Mouse (Mus musculus) neural tube, embryonic 12.5 days (tissue): ENCODE measurements at regions not wholly inside any gene's neighbourhood (a gene's known extent, or its start where the extent isn't known, plus 50 kb on each side); places are given as distances from the start of the nearest gene placed in this dataset.

Experiments used
- ATAC-seq: fragments of 200-750 bp; cut with Nextera tagmentation; 2 replicates; pipeline ENCODE4 v1.8.0; 2017; ENCODE audit warnings: low read depth, mild to moderate bottlenecking, moderate TSS enrichment, moderate library complexity; ENCODE audit not compliant: low FRiP score
- H3K27ac ChIP-seq: fragments of 300-500 bp; sonication (generic); 2 replicates; pipeline ENCODE4 v1.5.1; 2016
- H3K27me3 ChIP-seq: fragments of 300-500 bp; sonication (generic); replicated peaks from 2 replicates; pipeline ENCODE4 v1.6.1; 2016; ENCODE audit warnings: mild to moderate bottlenecking
- H3K36me3 ChIP-seq: fragments of 300-500 bp; sonication (generic); 2 replicates; pipeline ENCODE4 v1.6.1; 2016; ENCODE audit warnings: mild to moderate bottlenecking
- H3K4me1 ChIP-seq: fragments of 300-500 bp; sonication (generic); 2 replicates; pipeline ENCODE4 v1.6.1; 2016
- H3K4me2 ChIP-seq: fragments of 300-500 bp; sonication (generic); replicated peaks from 2 replicates; pipeline ENCODE4 v1.6.1; 2016; ENCODE audit warnings: mild to moderate bottlenecking
- H3K4me3 ChIP-seq: fragments of 300-500 bp; sonication (generic); 2 replicates; pipeline ENCODE4 v1.5.1; 2016
- H3K9ac ChIP-seq: fragments of 300-500 bp; sonication (generic); 2 replicates; pipeline ENCODE4 v1.6.1; 2016; ENCODE audit warnings: mild to moderate bottlenecking
- H3K9me3 ChIP-seq: fragments of 300-500 bp; sonication (generic); 2 replicates; pipeline ENCODE4 v1.6.1; 2016; ENCODE audit warnings: mild to moderate bottlenecking
- WGBS: fragments of 180-500 bp; shearing (Covaris S2); methylation state at CpG from one replicate; pipeline ENCODE4 v1.1.7; 2016; 5-methylcytosine and 5-hydroxymethylcytosine counted together

DNA sequence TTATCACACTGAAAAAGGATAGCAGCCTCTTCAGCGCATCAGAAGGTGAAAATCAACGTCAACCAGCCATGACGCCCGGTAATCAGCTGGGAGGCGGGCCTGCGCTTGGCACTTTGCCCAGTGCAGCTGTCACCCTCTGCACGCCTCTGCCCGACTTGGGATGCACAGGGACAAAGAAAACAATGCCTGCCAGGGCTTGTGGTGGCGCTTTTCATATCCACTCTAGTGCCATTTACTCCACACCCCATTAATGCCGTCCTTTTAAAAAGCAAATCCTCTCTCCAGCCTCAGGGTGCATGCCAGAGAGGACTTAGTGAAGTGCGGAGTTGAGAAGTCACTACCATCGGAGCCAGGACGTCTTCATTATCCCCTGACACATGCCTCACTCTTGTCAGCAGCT is 204.5 kb upstream of the Sulf2 start:
- peak overlapping the region; percentile 19 for H3K4me2 ChIP-seq
- no peak overlapping the region for H3K9ac ChIP-seq
- 36% methylated on average over 13 of the region's 13 CpGs for WGBS
- peak; percentile 67 for ATAC-seq
- no peaks in the 10 kb centered on the region for H3K9me3 ChIP-seq
- no peak overlapping the region for H3K4me3 ChIP-seq
- peaks cover 5% of the 10 kb centered on the region; the same call in 1 of the 2 replicates for H3K27me3 ChIP-seq
- H3K4me1 ChIP-seq = peaks cover 19% of the 10 kb centered on the region
- no peaks in the 10 kb centered on the region for H3K36me3 ChIP-seq
- peak overlapping the region; percentile 33 for H3K27ac ChIP-seq

DNA sequence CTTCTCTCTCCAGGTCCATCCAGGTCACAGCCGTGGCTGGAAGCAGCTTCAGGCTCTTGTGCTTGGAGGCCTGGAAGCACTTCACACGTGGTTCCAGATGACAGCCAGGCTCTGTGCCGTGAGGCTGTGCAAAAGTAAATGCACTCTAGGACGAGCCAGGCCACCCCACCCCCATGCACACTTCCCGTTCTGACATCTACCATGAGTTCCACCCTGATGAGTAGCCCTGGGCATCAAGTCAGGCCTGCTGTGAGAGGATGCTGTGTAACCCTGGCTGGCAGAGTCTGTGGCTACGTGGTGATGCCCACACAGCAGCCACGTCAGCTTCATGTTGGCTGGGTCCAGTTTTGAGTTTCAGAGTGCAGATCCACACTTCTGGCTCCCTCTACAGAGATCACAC is 202.4 kb upstream of the Sulf2 start:
- no peak overlapping the region for H3K27ac ChIP-seq

DNA sequence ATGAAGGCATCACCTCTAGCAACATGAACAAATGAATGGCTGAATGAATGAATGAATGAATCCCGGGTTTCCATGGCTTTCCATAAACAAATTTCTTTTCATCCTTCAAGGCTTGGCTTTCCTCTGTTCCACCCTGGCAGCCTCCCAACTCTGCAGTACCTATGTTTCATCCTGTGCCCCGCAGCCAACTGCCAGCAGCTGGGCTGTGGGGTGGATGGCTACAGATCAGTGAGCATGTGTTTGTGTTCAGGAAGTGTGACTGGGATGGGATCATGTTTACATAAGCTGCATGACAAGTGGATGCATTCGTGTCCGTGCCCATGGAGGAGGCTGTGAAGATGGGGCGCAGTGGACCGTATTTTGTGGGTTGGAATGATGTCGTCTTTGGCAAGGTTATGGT is 200.5 kb upstream of the Sulf2 start:
- Histone ChIP-seq H3K9ac (no peak overlapping the region), H3K4me3 (no peak overlapping the region), H3K4me2 (no peak overlapping the region), H3K9me3 (no peaks in the 10 kb centered on the region), H3K27me3 (peaks cover 11% of the 10 kb centered on the region; the same call in 1 of the 2 replicates), H3K4me1 (peaks cover 34% of the 10 kb centered on the region), H3K36me3 (no peaks in the 10 kb centered on the region), H3K27ac (no peak overlapping the region)
- WGBS = 82% methylated on average over 7 of the region's 7 CpGs
- no peak for ATAC-seq

More for the DNA sequence above, 202.4 kb upstream of the Sulf2 start:
- Histone ChIP-seq H3K4me3 (no peak overlapping the region), H3K9me3 (no peaks in the 10 kb centered on the region), H3K9ac (no peak overlapping the region), H3K4me2 (no peak overlapping the region), H3K4me1 (peaks cover 34% of the 10 kb centered on the region), H3K36me3 (no peaks in the 10 kb centered on the region), H3K27me3 (peaks cover 5% of the 10 kb centered on the region; the same call in 1 of the 2 replicates)
- ATAC-seq = no peak
- WGBS = 70% methylated on average over 7 of the region's 7 CpGs

DNA sequence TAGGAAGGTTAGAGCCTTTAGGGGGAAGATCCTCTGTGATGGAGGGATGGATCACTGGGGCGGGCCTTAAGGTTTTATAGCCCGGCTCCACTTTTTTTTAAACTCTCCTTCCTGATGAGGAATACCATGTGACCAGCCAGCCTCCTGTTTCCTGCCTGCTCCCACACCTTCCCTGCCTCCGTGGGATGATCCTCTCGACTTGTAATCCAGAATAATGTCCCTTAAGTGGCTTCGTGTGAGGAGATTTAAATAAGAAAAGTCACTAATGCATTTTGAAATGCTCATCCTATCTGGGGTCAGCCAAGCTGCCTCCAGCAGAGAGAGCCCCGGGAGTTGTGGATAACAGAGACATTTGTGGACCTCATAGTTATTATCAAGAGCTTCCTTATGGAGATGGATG is 200.0 kb upstream of the Sulf2 start:
- Histone ChIP-seq H3K27me3 (peaks cover 11% of the 10 kb centered on the region; the same call in 1 of the 2 replicates), H3K4me2 (no peak overlapping the region), H3K9me3 (no peaks in the 10 kb centered on the region), H3K36me3 (no peaks in the 10 kb centered on the region), H3K4me3 (no peak overlapping the region), H3K27ac (no peak overlapping the region), H3K9ac (no peak overlapping the region), H3K4me1 (peaks cover 31% of the 10 kb centered on the region)
- ATAC-seq = no peak
- WGBS = 43% methylated on average over 6 of the region's 6 CpGs

DNA sequence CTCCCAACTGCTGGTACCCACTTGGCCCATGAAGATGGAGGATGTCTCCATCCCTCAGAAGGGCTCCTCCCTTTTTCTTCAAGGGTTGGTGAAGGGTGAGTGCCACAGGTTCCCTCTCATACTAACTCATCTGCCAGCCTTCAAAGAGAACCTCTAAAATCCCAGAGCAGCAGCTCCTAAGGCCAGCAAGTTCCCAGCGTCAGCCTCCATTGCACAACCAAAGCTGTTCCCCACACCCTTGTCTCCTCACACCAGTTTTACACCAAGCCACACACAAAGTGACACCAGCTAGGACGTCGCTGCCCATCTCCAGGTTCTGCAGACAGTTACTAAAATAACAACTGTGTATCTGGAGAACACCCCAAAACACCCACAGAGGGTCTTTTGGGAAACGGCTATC is 198.9 kb upstream of the Sulf2 start:
- Histone ChIP-seq H3K27ac (no peak overlapping the region), H3K27me3 (peaks cover 11% of the 10 kb centered on the region; the same call in 1 of the 2 replicates)
- 90% methylated on average over 4 of the region's 4 CpGs for WGBS

DNA sequence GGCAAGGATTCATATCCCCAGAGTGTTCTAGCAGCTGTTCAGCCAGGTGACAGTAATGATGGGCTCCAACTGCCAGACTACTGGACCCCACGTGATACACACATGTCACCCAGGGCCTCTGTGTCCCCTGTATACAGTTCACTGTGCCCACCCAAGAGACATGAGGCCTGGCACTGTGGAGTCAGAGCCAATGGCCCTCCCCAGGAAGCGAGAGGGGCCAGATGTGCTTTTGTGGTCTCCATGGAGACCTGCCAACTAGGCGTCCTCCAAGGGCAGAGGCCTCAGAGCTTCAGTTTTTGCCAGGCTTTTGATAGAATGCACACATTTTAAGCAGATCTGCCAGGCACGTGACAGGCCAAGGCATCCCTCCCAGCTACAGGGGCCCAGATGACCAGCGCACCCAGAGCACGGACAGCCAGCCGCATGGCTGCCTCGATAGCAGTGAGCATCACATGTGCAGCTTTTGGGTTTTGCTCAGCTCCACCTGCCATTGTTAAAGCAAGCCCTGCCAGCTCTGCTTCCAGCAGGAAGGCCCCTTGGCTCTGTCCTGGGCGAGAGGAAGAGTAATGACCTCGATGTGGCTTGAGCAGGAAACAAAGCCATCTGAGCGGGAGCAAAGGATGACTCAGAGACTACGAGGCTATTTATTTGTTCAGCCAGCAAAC is 198.1 kb upstream of the Sulf2 start:
- no peaks in the 10 kb centered on the region for H3K36me3 ChIP-seq
- no peak overlapping the region for H3K27ac ChIP-seq
- H3K9me3 ChIP-seq = no peaks in the 10 kb centered on the region
- peaks cover 29% of the 10 kb centered on the region for H3K4me1 ChIP-seq
- no peak overlapping the region for H3K4me2 ChIP-seq
- peaks cover 11% of the 10 kb centered on the region; the same call in 1 of the 2 replicates for H3K27me3 ChIP-seq
- no peak overlapping the region for H3K4me3 ChIP-seq
- ATAC-seq = peak; percentile 64; the same call in 1 of the 2 replicates
- 55% methylated on average over 12 of the region's 12 CpGs for WGBS
- H3K9ac ChIP-seq = no peak overlapping the region

More for the DNA sequence above, 198.9 kb upstream of the Sulf2 start:
- no peak for ATAC-seq
- Histone ChIP-seq H3K9ac (no peak overlapping the region), H3K4me3 (no peak overlapping the region), H3K9me3 (no peaks in the 10 kb centered on the region), H3K4me1 (peaks cover 21% of the 10 kb centered on the region), H3K36me3 (no peaks in the 10 kb centered on the region), H3K4me2 (no peak overlapping the region)

DNA sequence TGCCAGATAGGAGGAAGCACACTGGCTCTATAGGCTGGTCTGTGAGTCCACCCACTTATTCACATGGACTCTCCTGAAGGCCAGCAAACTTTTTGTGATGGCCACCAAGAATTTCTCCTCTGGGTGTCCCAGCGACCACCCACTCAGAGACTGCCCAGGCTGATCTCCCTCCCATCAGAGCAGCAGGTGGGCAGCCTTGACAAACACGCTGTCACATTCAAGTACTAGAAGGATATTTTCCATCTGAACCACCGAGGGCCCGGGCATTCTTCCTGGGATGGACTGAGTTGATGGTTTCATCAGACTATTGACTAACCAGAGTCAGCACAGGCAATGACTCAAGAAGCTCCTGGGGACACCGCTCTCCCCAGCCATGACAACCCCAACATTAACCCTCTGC is 196.5 kb upstream of the Sulf2 start:
- WGBS = 80% methylated on average over 5 of the region's 5 CpGs
- Histone ChIP-seq H3K9ac (no peak overlapping the region), H3K4me1 (peaks cover 45% of the 10 kb centered on the region)

DNA sequence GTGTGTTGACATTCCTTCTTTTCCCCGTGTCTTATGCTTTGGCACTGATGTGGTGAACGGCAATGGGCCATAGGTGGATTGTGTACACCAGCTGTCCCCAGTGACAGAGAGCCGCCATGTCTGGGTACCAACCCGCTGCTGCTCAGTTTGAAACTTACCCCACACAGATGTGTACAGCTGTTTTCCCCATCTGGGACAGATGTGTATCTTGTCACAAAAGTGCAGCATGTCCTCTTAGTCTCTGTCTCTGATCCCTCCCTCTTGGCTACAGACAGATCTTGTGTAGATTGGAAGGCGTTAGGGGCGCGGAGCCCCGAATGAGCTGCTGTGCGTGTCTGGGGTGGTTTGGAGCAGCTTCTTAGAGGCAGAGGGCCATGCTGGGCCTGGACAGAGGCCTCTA is 196.1 kb upstream of the Sulf2 start:
- no peak for ATAC-seq
- H3K4me1 ChIP-seq = peaks cover 49% of the 10 kb centered on the region
- H3K27me3 ChIP-seq = 0 out of 2 replicates have a peak, but pooled peaks cover 9% of the 10 kb centered on the region

More for the DNA sequence above, 196.5 kb upstream of the Sulf2 start:
- Histone ChIP-seq H3K4me3 (no peak overlapping the region), H3K9me3 (no peaks in the 10 kb centered on the region), H3K27ac (no peak overlapping the region), H3K4me2 (no peak overlapping the region), H3K27me3 (0 out of 2 replicates have a peak, but pooled peaks cover 9% of the 10 kb centered on the region), H3K36me3 (no peaks in the 10 kb centered on the region)
- ATAC-seq = no peak

DNA sequence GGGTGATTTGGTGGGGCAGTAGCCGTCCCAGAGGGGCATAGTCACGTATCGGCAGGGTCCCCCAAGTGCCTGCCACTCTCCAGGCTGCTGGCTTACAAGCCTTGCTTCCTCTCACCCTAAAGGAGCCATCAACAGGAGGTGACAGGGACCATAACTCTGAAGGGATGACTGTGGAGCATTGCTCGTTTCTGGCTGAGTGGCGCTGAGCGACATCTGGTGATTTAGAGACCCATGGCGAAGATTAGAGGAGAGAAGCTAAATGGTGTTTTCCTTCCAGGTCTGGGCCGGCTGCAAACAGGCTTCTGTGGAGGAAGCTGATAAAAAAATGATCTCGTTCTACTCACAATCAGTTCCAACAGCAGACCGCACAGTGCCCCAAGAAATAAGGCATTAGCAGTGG is 193.2 kb upstream of the Sulf2 start:
- Histone ChIP-seq H3K4me2 (no peak overlapping the region), H3K27me3 (peaks cover 6% of the 10 kb centered on the region; the same call in 1 of the 2 replicates), H3K4me3 (no peak overlapping the region), H3K36me3 (no peaks in the 10 kb centered on the region), H3K9me3 (no peaks in the 10 kb centered on the region), H3K9ac (no peak overlapping the region), H3K27ac (peak overlapping the region; percentile 17; the same call in 1 of the 2 replicates), H3K4me1 (peaks cover 52% of the 10 kb centered on the region)
- 30% methylated on average over 10 of the region's 10 CpGs for WGBS
- no peak for ATAC-seq

More for the DNA sequence above, 196.1 kb upstream of the Sulf2 start:
- Histone ChIP-seq H3K27ac (no peak overlapping the region), H3K4me2 (no peak overlapping the region), H3K9ac (no peak overlapping the region), H3K36me3 (no peaks in the 10 kb centered on the region), H3K9me3 (no peaks in the 10 kb centered on the region), H3K4me3 (no peak overlapping the region)
- WGBS = 85% methylated on average over 9 of the region's 9 CpGs

DNA sequence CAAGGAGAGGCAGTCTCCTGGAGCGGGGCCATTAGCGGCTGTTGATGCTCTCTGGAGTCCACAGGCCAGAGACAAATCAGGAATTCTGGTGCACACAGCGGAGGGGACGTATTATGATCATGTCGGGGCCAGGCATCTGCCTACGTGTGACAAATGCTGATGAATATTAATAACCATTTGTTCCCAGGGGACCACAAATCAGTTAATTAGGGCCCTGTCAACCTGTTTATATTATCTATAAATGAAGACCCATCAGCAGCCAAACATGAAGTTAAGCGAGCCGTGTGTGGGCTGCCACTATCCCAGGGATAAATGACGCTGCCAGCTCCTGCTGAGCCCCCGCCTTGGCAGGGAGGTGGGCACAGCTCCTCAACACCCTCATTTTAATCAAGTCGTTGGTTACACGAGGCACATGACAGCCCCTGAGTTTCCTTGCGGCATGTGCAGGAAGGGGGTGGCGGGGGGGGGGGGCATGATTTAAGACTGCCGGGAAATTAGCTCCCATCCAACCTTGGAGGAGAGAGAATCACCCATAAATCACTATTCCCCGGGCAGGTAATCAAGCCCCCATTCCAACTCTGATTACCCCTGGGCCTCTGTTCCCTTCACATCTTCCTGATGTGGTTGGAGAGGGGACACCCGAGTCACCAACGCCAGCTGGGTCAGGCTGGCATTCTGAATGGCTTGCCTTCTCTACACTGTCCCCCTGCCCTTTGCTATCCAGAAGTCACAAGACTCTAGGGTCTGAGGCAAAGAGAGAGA is 191.1 kb upstream of the Sulf2 start:
- peaks cover 53% of the 10 kb centered on the region for H3K4me1 ChIP-seq
- 10% methylated on average over 18 of the region's 18 CpGs for WGBS
- ATAC-seq = peak; percentile 64
- H3K36me3 ChIP-seq = no peaks in the 10 kb centered on the region
- peak overlapping the region; percentile 60 for H3K27ac ChIP-seq
- H3K9me3 ChIP-seq = no peaks in the 10 kb centered on the region
- no peak overlapping the region for H3K9ac ChIP-seq
- peaks cover 2% of the 10 kb centered on the region; the same call in 1 of the 2 replicates for H3K27me3 ChIP-seq
- H3K4me3 ChIP-seq = no peak overlapping the region
- 0 out of 2 replicates have a peak overlapping the region, but pooled peaks have one; percentile 29 for H3K4me2 ChIP-seq

DNA sequence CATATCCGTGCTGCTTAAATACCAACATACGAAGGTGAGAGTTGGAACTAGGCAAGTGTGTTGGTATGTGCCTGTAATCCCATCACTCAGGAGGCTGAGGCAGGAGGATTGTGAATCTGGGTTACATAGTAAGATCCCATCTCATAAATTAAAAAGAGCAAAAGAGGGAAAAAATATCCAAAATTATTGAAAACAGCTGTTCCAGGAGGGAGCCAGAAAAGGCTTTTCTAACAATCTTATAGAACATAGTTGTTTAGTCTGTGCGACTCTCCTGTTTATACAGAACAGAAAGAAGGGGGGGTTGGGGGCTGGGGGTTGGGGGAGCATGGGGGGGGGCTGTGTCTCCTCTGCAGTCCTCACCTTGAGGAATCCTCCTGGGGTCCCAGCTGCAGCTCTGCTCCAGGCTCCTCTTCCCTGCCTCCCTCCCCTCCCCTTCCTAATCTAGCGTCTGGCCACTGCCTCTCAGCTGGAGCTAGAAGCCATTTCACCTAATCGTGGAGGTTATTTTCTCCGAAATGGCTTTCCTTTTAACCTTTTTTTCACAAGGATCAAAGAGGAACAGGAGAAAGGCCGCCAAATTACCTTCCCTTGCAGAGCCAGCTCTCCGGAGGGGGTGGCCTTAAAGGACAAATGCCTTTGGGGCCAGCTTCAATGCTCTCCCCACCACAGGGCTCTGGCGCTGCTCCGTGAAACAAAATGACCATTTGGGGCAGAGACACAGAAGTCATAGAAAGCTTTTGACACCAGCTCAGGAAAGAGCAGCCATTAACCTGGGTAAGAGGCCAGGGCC is 188.3 kb upstream of the Sulf2 start:
- Histone ChIP-seq H3K4me1 (peaks cover 46% of the 10 kb centered on the region), H3K9me3 (no peaks in the 10 kb centered on the region), H3K4me3 (no peak overlapping the region), H3K27me3 (no peaks in the 10 kb centered on the region; the same call in 1 of the 2 replicates), H3K27ac (no peak overlapping the region), H3K9ac (no peak overlapping the region), H3K4me2 (no peak overlapping the region), H3K36me3 (no peaks in the 10 kb centered on the region)
- WGBS = 18% methylated on average over 10 of the region's 10 CpGs
- no peak for ATAC-seq

DNA sequence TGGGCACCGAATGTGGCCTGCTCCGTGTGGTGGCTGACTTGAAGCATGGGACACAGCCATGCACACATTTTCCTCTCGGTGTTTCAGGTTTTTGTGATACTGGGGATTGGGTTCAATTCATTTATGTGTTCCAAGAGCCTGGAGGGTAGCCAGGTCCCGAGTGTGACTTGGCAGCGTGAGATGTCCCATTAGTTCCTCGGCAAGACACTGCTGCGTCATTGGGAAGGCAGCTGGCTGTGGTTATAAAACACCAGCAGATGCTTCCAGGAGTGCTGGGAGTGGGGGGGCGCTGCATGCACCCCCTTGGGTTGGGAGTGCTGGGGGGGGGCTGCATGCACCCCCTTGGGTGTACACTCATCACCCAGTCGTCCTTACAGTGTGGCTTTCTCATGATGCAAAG is 186.9 kb upstream of the Sulf2 start:
- no peak overlapping the region for H3K9ac ChIP-seq
- 59% methylated on average over 9 of the region's 9 CpGs for WGBS
- peaks cover 38% of the 10 kb centered on the region for H3K4me1 ChIP-seq
- no peak overlapping the region for H3K4me2 ChIP-seq
- ATAC-seq = no peak
- H3K27me3 ChIP-seq = no peaks in the 10 kb centered on the region; the same call in 1 of the 2 replicates
- no peak overlapping the region for H3K27ac ChIP-seq
- no peaks in the 10 kb centered on the region for H3K36me3 ChIP-seq
- H3K9me3 ChIP-seq = no peaks in the 10 kb centered on the region
- no peak overlapping the region for H3K4me3 ChIP-seq
